In genomic region chr11:9056937-9057336, GRCm38 (mm10) we compare ENCODE assay signal across 1 mouse cellular context.
TF ChIP-seq lines count a peak whose summit lies in the region.

No protein-coding gene starts in this region.

TF ChIP-seq in MEL, 35 proteins besides CTCF, POLR2A, EP300 and RAD21:
- TF ChIP-seq CHD1 (IDR thresholded peaks at IDR 0.05; ENCODE audit: low read depth, low read length) = no peak
- TF ChIP-seq GATA1 (IDR thresholded peaks at IDR 0.05; ENCODE audit: low read depth, low read length) = peak; percentile 53
- peak; percentile 54; the same call in 1 of the 2 replicates for TF ChIP-seq RCOR1 (IDR thresholded peaks at IDR 0.05; ENCODE audit: low read depth, low read length)
TF ChIP-seq in MEL: peak in this region for 2.
